Mouse (Mus musculus): Measurements from ENCODE around the gene Nckap5.

- TF ChIP-seq CTCF (IDR thresholded peaks at IDR 0.05; ENCODE audit: low read depth, low read length), result no peak
- no peak for TF ChIP-seq POLR2A (IDR thresholded peaks at IDR 0.05; ENCODE audit: insufficient read depth, low read length)
- TF ChIP-seq EP300 (IDR thresholded peaks at IDR 0.05; ENCODE audit: insufficient read depth, low read depth, low read length), result no peak
These were observed 823.0 kb downstream of the Nckap5 start for GRCm38 (mm10) chr1:126007571-126007970.

Measured in ES-Bruce4 (cell line).